Mouse (Mus musculus): Measurements from ENCODE around the gene H60b.
"Not testable (repeated sequence)": the region's sequence is repeated elsewhere in the genome, so short reads cannot be mapped to it uniquely, and the experiment has no call there.

H60b gene

GRCm38 (mm10) chr10:22158310-22158999, at the start of gene H60b, which contains the start of gene Raet1e:
Gene H60b (plus strand): TSS chr10:22158586.
Gene Raet1e (plus strand): TSS chr10:22158569.
- DNase-seq (ENCODE audit: low spot score) = not testable (repeated sequence)

GRCm38 (mm10) chr10:22140665-22141280, 17.6 kb upstream of the H60b start:
- DNase-seq (ENCODE audit: low spot score) = no peak

GRCm38 (mm10) chr10:22142194-22142593, 16.2 kb upstream of the H60b start:
- not testable (repeated sequence) for DNase-seq (ENCODE audit: low spot score)

- no peak for DNase-seq (ENCODE audit: low spot score)
Observed at GRCm38 (mm10) chr10:22142926-22143325, 15.5 kb upstream of the H60b start.

- DNase-seq (ENCODE audit: low spot score) = no peak
Observed at GRCm38 (mm10) chr10:22148441-22149072, 9.8 kb upstream of the H60b start.

- DNase-seq (ENCODE audit: low spot score) = no peak
Observed at GRCm38 (mm10) chr10:22149073-22149690, 9.2 kb upstream of the H60b start, which contains the start of gene E030030I06Rik. Gene E030030I06Rik (minus strand): TSS chr10:22149270.

- no peak for DNase-seq (ENCODE audit: low spot score)
Observed at GRCm38 (mm10) chr10:22149691-22150465, 8.5 kb upstream of the H60b start.

GRCm38 (mm10) chr10:22150593-22150992, 7.8 kb upstream of the H60b start:
- no peak for DNase-seq (ENCODE audit: low spot score)

GRCm38 (mm10) chr10:22151056-22151862, 7.1 kb upstream of the H60b start:
- DNase-seq (ENCODE audit: low spot score) = not testable (repeated sequence)

- not testable (repeated sequence) for DNase-seq (ENCODE audit: low spot score)
Observed at GRCm38 (mm10) chr10:22151863-22152640, 6.3 kb upstream of the H60b start.

- not testable (repeated sequence) for DNase-seq (ENCODE audit: low spot score)
Observed at GRCm38 (mm10) chr10:22153147-22153690, 5.2 kb upstream of the H60b start.

- not testable (repeated sequence) for DNase-seq (ENCODE audit: low spot score)
Observed at GRCm38 (mm10) chr10:22154127-22154526, 4.3 kb upstream of the H60b start.

GRCm38 (mm10) chr10:22154871-22155799, 3.3 kb upstream of the H60b start:
- DNase-seq (ENCODE audit: low spot score) = no peak

GRCm38 (mm10) chr10:22159131-22159561, 760 bp downstream of the H60b start:
- DNase-seq (ENCODE audit: low spot score) = no peak

- no peak for DNase-seq (ENCODE audit: low spot score)
Observed at GRCm38 (mm10) chr10:22159581-22160140, 1.3 kb downstream of the H60b start.

GRCm38 (mm10) chr10:22163279-22163678, 4.9 kb downstream of the H60b start:
- DNase-seq (ENCODE audit: low spot score) = not testable (repeated sequence)

- peak; percentile 42 for DNase-seq (ENCODE audit: low spot score)
Observed at GRCm38 (mm10) chr10:22163705-22164583, 5.6 kb downstream of the H60b start.

Data from spleen, adult 12 weeks (tissue).